Mouse (Mus musculus): ENCODE results near the gene 6330409D20Rik. TPM values are rescaled to one million over a fixed set of nuclear protein-coding genes. Genes with fewer than 3 reads are reported as not detected.
A peak's percentile ranks its signal among the peaks of the same experiment; 100 is the strongest.

Gene 6330409D20Rik
- polyA plus RNA-seq, 1 experiment from 2014 or later, result not detected

DNA sequence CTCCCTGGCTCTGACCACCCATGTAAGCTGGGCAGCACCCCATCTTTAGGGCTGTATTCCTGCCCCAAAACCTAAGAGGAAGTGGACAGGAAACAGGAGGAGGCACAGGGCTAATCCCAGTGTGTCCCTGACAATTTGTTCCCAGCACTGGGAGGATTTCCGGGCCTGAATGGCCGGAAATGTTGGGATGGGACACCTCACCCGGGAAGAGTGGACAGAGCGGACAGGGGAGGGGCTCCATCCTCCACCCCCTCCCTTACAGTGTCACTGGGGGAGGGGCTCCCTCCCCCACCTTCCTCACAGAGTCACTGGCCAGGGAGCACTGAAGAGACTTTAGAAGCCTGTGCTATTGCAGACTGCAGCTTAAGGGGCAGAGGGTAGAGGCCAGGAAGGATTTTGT lies 5.9 kb downstream of the 6330409D20Rik start:
- H3K27me3 ChIP-seq (ENCODE audit: insufficient read depth, low read length), result no peaks in the 10 kb centered on the region
- TF ChIP-seq CTCF (IDR thresholded peaks at IDR 0.05; ENCODE audit: low read depth), result no peak
- H3K4me3 ChIP-seq (ENCODE audit: low read depth, low read length), result no peak overlapping the region
- H3K4me2 ChIP-seq, result peak overlapping the region; percentile 32; the same call in 1 of the 2 replicates
- H3K9me3 ChIP-seq (ENCODE audit: low read depth, low read length), result no peaks in the 10 kb centered on the region
- peaks cover 9% of the 10 kb centered on the region; the same call in 1 of the 2 replicates for H3K4me1 ChIP-seq (ENCODE audit: insufficient read depth)
- DNase-seq (peak; percentile 68), ATAC-seq (ENCODE audit: insufficient read depth) (peak; percentile 43; the same call in 1 of the 2 replicates)
- H3K9ac ChIP-seq, result no peak overlapping the region
- 43% methylated on average over 4 of the region's 4 CpGs for WGBS
- H3K36me3 ChIP-seq (ENCODE audit: insufficient read depth), result peaks cover 4% of the 10 kb centered on the region; the same call in 1 of the 2 replicates
- H3K27ac ChIP-seq (ENCODE audit: low read depth), result peak overlapping the region; percentile 67; the same call in 1 of the 2 replicates

GRCm38 (mm10) chr2:32734480-32734879 lies 6.3 kb downstream of the 6330409D20Rik start:
- ATAC-seq (ENCODE audit: insufficient read depth) (no peak), DNase-seq (no peak)
- H3K27me3 ChIP-seq (ENCODE audit: insufficient read depth, low read length), result no peaks in the 10 kb centered on the region
- H3K9ac ChIP-seq, result no peak overlapping the region
- H3K9me3 ChIP-seq (ENCODE audit: low read depth, low read length), result no peaks in the 10 kb centered on the region
- 35% methylated on average over 4 of the region's 4 CpGs for WGBS
- H3K27ac ChIP-seq (ENCODE audit: low read depth), result peak overlapping the region; percentile 67; the same call in 1 of the 2 replicates
- peaks cover 9% of the 10 kb centered on the region; the same call in 1 of the 2 replicates for H3K4me1 ChIP-seq (ENCODE audit: insufficient read depth)
- H3K4me3 ChIP-seq (ENCODE audit: low read depth, low read length), result no peak overlapping the region
- no peak overlapping the region for H3K4me2 ChIP-seq
- peaks cover 4% of the 10 kb centered on the region; the same call in 1 of the 2 replicates for H3K36me3 ChIP-seq (ENCODE audit: insufficient read depth)
- no peak for TF ChIP-seq CTCF (IDR thresholded peaks at IDR 0.05; ENCODE audit: low read depth)

GRCm38 (mm10) chr2:32732695-32733094 lies 8.1 kb downstream of the 6330409D20Rik start:
- H3K36me3 ChIP-seq (ENCODE audit: insufficient read depth), result peaks cover 3% of the 10 kb centered on the region; the same call in 1 of the 2 replicates
- peaks cover 9% of the 10 kb centered on the region; the same call in 1 of the 2 replicates for H3K4me1 ChIP-seq (ENCODE audit: insufficient read depth)
- ATAC-seq (ENCODE audit: insufficient read depth) (no peak), DNase-seq (no peak)
- H3K27ac ChIP-seq (ENCODE audit: low read depth), result no peak overlapping the region
- WGBS, result 72% methylated on average over 6 of the region's 6 CpGs
- no peak overlapping the region for H3K4me3 ChIP-seq (ENCODE audit: low read depth, low read length)
- no peak for TF ChIP-seq CTCF (IDR thresholded peaks at IDR 0.05; ENCODE audit: low read depth)
- H3K9ac ChIP-seq, result no peak overlapping the region
- H3K9me3 ChIP-seq (ENCODE audit: low read depth, low read length), result no peaks in the 10 kb centered on the region
- H3K4me2 ChIP-seq, result no peak overlapping the region
- H3K27me3 ChIP-seq (ENCODE audit: insufficient read depth, low read length), result no peaks in the 10 kb centered on the region

- Histone ChIP-seq H3K9me3 (ENCODE audit: low read depth, low read length) (no peaks in the 10 kb centered on the region), H3K27ac (ENCODE audit: low read depth) (peak overlapping the region; percentile 83), H3K27me3 (ENCODE audit: insufficient read depth, low read length) (no peaks in the 10 kb centered on the region), H3K4me2 (peak overlapping the region; percentile 66; the same call in 1 of the 2 replicates), H3K9ac (peak overlapping the region; percentile 22; the same call in 1 of the 2 replicates), H3K4me1 (ENCODE audit: insufficient read depth) (peaks cover 9% of the 10 kb centered on the region; the same call in 1 of the 2 replicates), H3K4me3 (ENCODE audit: low read depth, low read length) (no peak overlapping the region), H3K36me3 (ENCODE audit: insufficient read depth) (no peaks in the 10 kb centered on the region; the same call in 1 of the 2 replicates)
- no peak for DNase-seq
- WGBS, result 57% methylated on average over 4 of the region's 4 CpGs
- no peak for TF ChIP-seq CTCF (IDR thresholded peaks at IDR 0.05; ENCODE audit: low read depth)
- ATAC-seq (ENCODE audit: insufficient read depth), result no peak
Observed at GRCm38 (mm10) chr2:32731911-32732310, 8.9 kb downstream of the 6330409D20Rik start.

GRCm38 (mm10) chr2:32730854-32731253 lies 10.0 kb downstream of the 6330409D20Rik start:
- ATAC-seq (ENCODE audit: insufficient read depth), result peak; percentile 10; the same call in 1 of the 2 replicates
- TF ChIP-seq CTCF (IDR thresholded peaks at IDR 0.05; ENCODE audit: low read depth), result no peak
- Histone ChIP-seq H3K4me3 (ENCODE audit: low read depth, low read length) (peak overlapping the region; percentile 41; the same call in 1 of the 2 replicates), H3K27me3 (ENCODE audit: insufficient read depth, low read length) (no peaks in the 10 kb centered on the region), H3K4me1 (ENCODE audit: insufficient read depth) (peaks cover 9% of the 10 kb centered on the region; the same call in 1 of the 2 replicates), H3K36me3 (ENCODE audit: insufficient read depth) (no peaks in the 10 kb centered on the region; the same call in 1 of the 2 replicates), H3K9me3 (ENCODE audit: low read depth, low read length) (no peaks in the 10 kb centered on the region), H3K9ac (peak overlapping the region; percentile 14; the same call in 1 of the 2 replicates), H3K27ac (ENCODE audit: low read depth) (peak overlapping the region; percentile 83), H3K4me2 (peak overlapping the region; percentile 66)
- peak; percentile 82 for DNase-seq
- WGBS, result 17% methylated on average over 11 of the region's 11 CpGs

DNA sequence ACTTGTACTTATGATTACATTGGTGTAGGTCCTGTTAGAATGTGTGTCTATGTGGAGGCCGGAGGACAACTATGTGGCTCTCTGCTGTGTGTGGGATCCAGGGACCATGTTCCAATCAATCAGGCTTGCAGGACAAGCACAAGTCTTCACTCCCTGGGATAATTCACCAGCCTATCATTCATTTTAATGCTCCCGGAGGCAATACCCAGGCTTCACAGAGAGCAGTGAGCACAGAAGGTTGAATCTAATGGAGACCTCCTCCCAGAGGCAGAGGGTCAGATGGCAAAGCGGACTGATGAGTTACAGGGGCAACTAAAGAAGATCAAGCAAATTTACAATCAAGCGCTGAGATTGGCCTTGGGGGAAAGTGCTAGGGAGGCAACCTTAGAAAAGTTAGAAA lies 11.3 kb downstream of the 6330409D20Rik start:
- Histone ChIP-seq H3K27me3 (ENCODE audit: insufficient read depth, low read length) (no peaks in the 10 kb centered on the region), H3K4me1 (ENCODE audit: insufficient read depth) (peaks cover 9% of the 10 kb centered on the region; the same call in 1 of the 2 replicates), H3K4me2 (peak overlapping the region; percentile 66), H3K9me3 (ENCODE audit: low read depth, low read length) (no peaks in the 10 kb centered on the region), H3K4me3 (ENCODE audit: low read depth, low read length) (peak overlapping the region; percentile 41), H3K9ac (no peak overlapping the region), H3K27ac (ENCODE audit: low read depth) (peak overlapping the region; percentile 44), H3K36me3 (ENCODE audit: insufficient read depth) (peaks cover 4% of the 10 kb centered on the region; the same call in 1 of the 2 replicates)
- no peak for ATAC-seq (ENCODE audit: insufficient read depth)
- no peak for DNase-seq
- TF ChIP-seq CTCF (IDR thresholded peaks at IDR 0.05; ENCODE audit: low read depth), result no peak
- WGBS, result 65% methylated on average over 4 of the region's 4 CpGs

- Histone ChIP-seq H3K9ac (peak overlapping the region; percentile 44), H3K27me3 (ENCODE audit: insufficient read depth, low read length) (no peaks in the 10 kb centered on the region), H3K9me3 (ENCODE audit: low read depth, low read length) (no peaks in the 10 kb centered on the region), H3K27ac (ENCODE audit: low read depth) (peak overlapping the region; percentile 54; the same call in 1 of the 2 replicates), H3K4me3 (ENCODE audit: low read depth, low read length) (peak overlapping the region; percentile 41), H3K4me2 (peak overlapping the region; percentile 66), H3K36me3 (ENCODE audit: insufficient read depth) (peaks cover 4% of the 10 kb centered on the region; the same call in 1 of the 2 replicates), H3K4me1 (ENCODE audit: insufficient read depth) (peaks cover 9% of the 10 kb centered on the region; the same call in 1 of the 2 replicates)
- TF ChIP-seq CTCF (IDR thresholded peaks at IDR 0.05; ENCODE audit: low read depth), result no peak
- no peak for ATAC-seq (ENCODE audit: insufficient read depth)
- 28% methylated on average over 7 of the region's 7 CpGs for WGBS
- peak; percentile 58 for DNase-seq
Observed at GRCm38 (mm10) chr2:32728463-32728862, 12.4 kb downstream of the 6330409D20Rik start.

All from lung, embryonic 14.5 days (tissue).